Mouse (Mus musculus) lung, adult 2 months (tissue): ENCODE data around the gene B9d2.

Experiments
- CTCF ChIP-seq: fragments of 200-500 bp; IDR thresholded peaks from 2 replicates; pipeline ENCODE4 v1.5.1; 2011; ENCODE audit warnings: mild to moderate bottlenecking, low read length, control low read depth; ENCODE audit not compliant: insufficient read depth
- POLR2A ChIP-seq: fragments of 200-500 bp; IDR thresholded peaks from 2 replicates; pipeline ENCODE4 v1.6.1; 2011; ENCODE audit warnings: low read depth, mild to moderate bottlenecking, control low read depth, low read length, borderline replicate concordance; ENCODE audit errors: extremely low read depth

GRCm38 (mm10) chr7:25687811-25688401, 7.3 kb downstream of the B9d2 start:
- no peak for TF ChIP-seq CTCF
- TF ChIP-seq POLR2A = no peak
